Mouse (Mus musculus): ENCODE measurements around the gene Prune2. TPM values are rescaled to one million over a fixed set of nuclear protein-coding genes. Genes with fewer than 3 reads are reported as not detected.

Prune2 gene
- polyA plus RNA-seq (2021; fragmentation: Nextera tagmentation) = 40.8 and 56.6 TPM in 2 replicates
- long read RNA-seq, experiment 1, partial matches to known transcripts = 2 of 126 reads
- long read RNA-seq, experiment 1, other reads (novel, unspliced or antisense) = 120 of 126 reads
- long read RNA-seq, experiment 2, partial matches to known transcripts = 3 of 14 reads
- long read RNA-seq, experiment 2, other reads (novel, unspliced or antisense) = 6 of 14 reads

GRCm38 (mm10) chr19:16955613-16956271 is at the start of gene Prune2:
Prune2 (plus strand) TSS chr19:16956118.

Other genes starting within 250 kb of the Prune2 start
- gene Vps13a, start 175.2 kb upstream of the Prune2 start, polyA plus RNA-seq (2021; fragmentation: Nextera tagmentation) = 19.5 and 25.0 TPM in 2 replicates
- gene Foxb2, start 82.3 kb upstream of the Prune2 start, polyA plus RNA-seq (2021; fragmentation: Nextera tagmentation) = not detected in 2 replicates